Mouse (Mus musculus) neural tube, embryonic 12.5 days (tissue): ENCODE results near the gene Prdm5. TPM values are rescaled to one million over a fixed set of nuclear protein-coding genes. Genes with fewer than 3 reads are reported as not detected.

ENCODE experiments used
- ATAC-seq: fragments of 200-750 bp; cut with Nextera tagmentation; 2 replicates; pipeline ENCODE4 v1.8.0; 2017; ENCODE audit warnings: low read depth, mild to moderate bottlenecking, moderate TSS enrichment, moderate library complexity; ENCODE audit not compliant: low FRiP score
- H3K27ac ChIP-seq: fragments of 300-500 bp; sonication (generic); 2 replicates; pipeline ENCODE4 v1.5.1; 2016
- H3K27me3 ChIP-seq: fragments of 300-500 bp; sonication (generic); replicated peaks from 2 replicates; pipeline ENCODE4 v1.6.1; 2016; ENCODE audit warnings: mild to moderate bottlenecking
- H3K36me3 ChIP-seq: fragments of 300-500 bp; sonication (generic); 2 replicates; pipeline ENCODE4 v1.6.1; 2016; ENCODE audit warnings: mild to moderate bottlenecking
- H3K4me1 ChIP-seq: fragments of 300-500 bp; sonication (generic); 2 replicates; pipeline ENCODE4 v1.6.1; 2016
- H3K4me2 ChIP-seq: fragments of 300-500 bp; sonication (generic); replicated peaks from 2 replicates; pipeline ENCODE4 v1.6.1; 2016; ENCODE audit warnings: mild to moderate bottlenecking
- H3K4me3 ChIP-seq: fragments of 300-500 bp; sonication (generic); 2 replicates; pipeline ENCODE4 v1.5.1; 2016
- H3K9ac ChIP-seq: fragments of 300-500 bp; sonication (generic); 2 replicates; pipeline ENCODE4 v1.6.1; 2016; ENCODE audit warnings: mild to moderate bottlenecking
- H3K9me3 ChIP-seq: fragments of 300-500 bp; sonication (generic); 2 replicates; pipeline ENCODE4 v1.6.1; 2016; ENCODE audit warnings: mild to moderate bottlenecking
- WGBS: fragments of 180-500 bp; shearing (Covaris S2); methylation state at CpG from one replicate; pipeline ENCODE4 v1.1.7; 2016; 5-methylcytosine and 5-hydroxymethylcytosine counted together
- polyA plus RNA-seq: library from polyadenylated mRNA; unstranded; fragments of >200 nt; fragmentation: Nextera tagmentation; extraction: Ambion mirVana; gene quantifications from 2 replicates; pipeline ENCODE4 v1.2.1, GENCODE M21; 2016

The Prdm5 gene
- polyA plus RNA-seq, 1 experiment from 2014 or later: 12.1 TPM

- Histone ChIP-seq H3K4me1 (no peaks in the 10 kb centered on the region), H3K9me3 (no peaks in the 10 kb centered on the region), H3K4me2 (no peak overlapping the region), H3K27me3 (no peaks in the 10 kb centered on the region), H3K4me3 (no peak overlapping the region), H3K36me3 (peaks cover 2% of the 10 kb centered on the region), H3K27ac (no peak overlapping the region), H3K9ac (no peak overlapping the region)
- no peak for ATAC-seq
- 58% methylated on average over 4 of the region's 4 CpGs for WGBS
Observed at GRCm38 (mm10) chr6:65892045-65892660, 113.4 kb downstream of the Prdm5 start.

DNA sequence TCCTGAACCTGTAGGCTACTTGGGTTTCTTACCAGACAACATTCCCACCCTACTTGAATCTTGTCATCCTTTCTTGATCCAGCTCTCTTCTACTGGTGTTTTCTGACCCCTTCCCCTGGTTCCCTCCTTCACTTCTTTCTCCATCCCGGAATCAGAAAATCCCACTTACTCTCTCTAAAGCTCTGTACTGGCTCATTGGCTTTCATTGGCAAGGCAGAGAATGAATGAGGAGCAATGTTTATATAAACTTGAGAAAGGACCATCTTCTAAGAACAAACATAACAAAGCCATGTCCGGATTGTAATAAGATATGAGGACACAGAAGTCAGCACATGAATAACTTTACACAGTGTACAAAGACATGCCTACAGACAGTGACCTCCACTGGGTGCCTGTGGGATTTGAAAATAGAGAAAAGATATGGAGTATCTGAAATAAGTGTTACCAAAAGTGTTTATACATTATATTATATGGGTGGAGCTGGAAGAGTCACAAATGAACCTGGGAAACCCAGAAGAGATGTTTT is 127.9 kb downstream of the Prdm5 start:
- Histone ChIP-seq H3K4me1 (no peaks in the 10 kb centered on the region), H3K27ac (no peak overlapping the region), H3K27me3 (no peaks in the 10 kb centered on the region), H3K9me3 (no peaks in the 10 kb centered on the region), H3K9ac (no peak overlapping the region), H3K4me2 (no peak overlapping the region), H3K4me3 (no peak overlapping the region), H3K36me3 (no peaks in the 10 kb centered on the region)
- ATAC-seq: no peak
- WGBS: 85% methylated on average over 2 of the region's 2 CpGs

- no peak overlapping the region for H3K4me2 ChIP-seq
- WGBS: 58% methylated on average over 5 of the region's 5 CpGs
- H3K9ac ChIP-seq: no peak overlapping the region
- no peak overlapping the region for H3K27ac ChIP-seq
- no peak overlapping the region for H3K4me3 ChIP-seq
- ATAC-seq: no peak
- H3K9me3 ChIP-seq: no peaks in the 10 kb centered on the region
- no peaks in the 10 kb centered on the region for H3K36me3 ChIP-seq
- H3K4me1 ChIP-seq: no peaks in the 10 kb centered on the region
- no peaks in the 10 kb centered on the region for H3K27me3 ChIP-seq
Observed at GRCm38 (mm10) chr6:65915421-65915820, 136.6 kb downstream of the Prdm5 start.

DNA sequence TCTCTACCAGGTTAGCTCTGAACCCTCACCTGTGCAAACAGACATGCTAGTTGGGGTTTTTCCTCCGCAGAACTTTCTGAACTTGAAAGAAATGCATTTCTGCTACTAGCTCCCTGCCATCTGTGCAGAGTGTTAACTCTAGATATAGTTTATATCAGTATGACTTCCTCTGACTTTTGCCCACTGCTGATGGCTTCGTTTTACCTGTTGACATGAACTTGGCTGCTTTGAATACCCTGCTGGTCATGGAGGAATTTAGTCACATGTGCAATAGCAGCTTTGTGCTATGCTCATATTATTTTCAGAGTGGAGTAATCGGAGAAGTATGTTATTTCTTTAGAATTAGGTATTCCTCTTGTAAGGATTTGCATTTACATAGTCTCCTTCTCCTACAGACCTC is 142.9 kb downstream of the Prdm5 start:
- Histone ChIP-seq H3K9me3 (no peaks in the 10 kb centered on the region), H3K27ac (no peak overlapping the region), H3K4me3 (no peak overlapping the region), H3K36me3 (no peaks in the 10 kb centered on the region), H3K27me3 (no peaks in the 10 kb centered on the region), H3K4me1 (peaks cover 13% of the 10 kb centered on the region), H3K9ac (no peak overlapping the region), H3K4me2 (no peak overlapping the region)
- ATAC-seq: no peak
- 82% methylated on average over 3 of the region's 3 CpGs for WGBS

DNA sequence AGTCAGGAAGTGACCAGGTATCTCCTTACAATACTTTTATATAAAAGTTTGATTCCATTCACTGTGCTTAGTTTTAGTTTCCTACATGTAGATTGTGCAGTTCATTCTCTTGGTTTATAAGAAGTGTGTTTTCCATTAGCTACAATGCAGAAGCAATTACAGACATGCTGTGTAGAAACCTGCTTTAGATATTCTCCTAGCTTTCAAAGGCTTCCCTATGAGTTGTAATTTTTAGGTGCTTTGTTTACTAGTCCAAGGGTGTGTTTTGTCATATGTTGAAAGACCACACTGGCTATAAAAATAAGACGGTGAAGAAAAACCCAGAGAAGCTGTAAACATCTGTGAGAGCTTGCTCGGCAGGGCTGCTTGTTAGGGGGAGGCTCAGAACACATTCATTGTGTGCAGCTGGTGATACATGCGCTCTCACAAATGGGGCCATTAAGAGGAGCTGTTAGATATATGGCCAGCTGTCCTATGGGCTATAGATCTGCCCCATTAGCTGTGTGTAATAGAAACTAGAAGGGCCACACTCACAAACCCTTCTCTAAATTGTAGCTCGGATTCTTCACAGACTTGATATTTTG is 144.8 kb downstream of the Prdm5 start:
- Histone ChIP-seq H3K4me2 (no peak overlapping the region), H3K36me3 (no peaks in the 10 kb centered on the region), H3K4me1 (peaks cover 13% of the 10 kb centered on the region), H3K9me3 (no peaks in the 10 kb centered on the region), H3K27me3 (no peaks in the 10 kb centered on the region), H3K27ac (no peak overlapping the region), H3K9ac (no peak overlapping the region), H3K4me3 (no peak overlapping the region)
- ATAC-seq: peak; percentile 80; the same call in 1 of the 2 replicates
- 18% methylated on average over 4 of the region's 4 CpGs for WGBS

- Histone ChIP-seq H3K27ac (no peak overlapping the region), H3K27me3 (no peaks in the 10 kb centered on the region), H3K36me3 (no peaks in the 10 kb centered on the region), H3K4me1 (peaks cover 13% of the 10 kb centered on the region), H3K9ac (no peak overlapping the region), H3K4me3 (no peak overlapping the region), H3K9me3 (no peaks in the 10 kb centered on the region), H3K4me2 (no peak overlapping the region)
- WGBS: 73% methylated on average over 3 of the region's 3 CpGs
- ATAC-seq: peak; percentile 51
Observed at GRCm38 (mm10) chr6:65925737-65926333, 147.0 kb downstream of the Prdm5 start.

GRCm38 (mm10) chr6:65930523-65930922 is 151.7 kb downstream of the Prdm5 start:
- H3K4me2 ChIP-seq: no peak overlapping the region
- no peaks in the 10 kb centered on the region for H3K9me3 ChIP-seq
- H3K4me1 ChIP-seq: peaks cover 8% of the 10 kb centered on the region
- no peak overlapping the region for H3K4me3 ChIP-seq
- H3K27me3 ChIP-seq: no peaks in the 10 kb centered on the region
- ATAC-seq: no peak
- H3K9ac ChIP-seq: no peak overlapping the region
- H3K27ac ChIP-seq: no peak overlapping the region
- WGBS: 84% methylated on average over 1 of the region's 1 CpGs
- no peaks in the 10 kb centered on the region for H3K36me3 ChIP-seq

GRCm38 (mm10) chr6:65932776-65933175 is 154.0 kb downstream of the Prdm5 start:
- Histone ChIP-seq H3K27ac (no peak overlapping the region), H3K4me2 (no peak overlapping the region), H3K4me3 (no peak overlapping the region), H3K4me1 (peaks cover 8% of the 10 kb centered on the region), H3K27me3 (no peaks in the 10 kb centered on the region), H3K9me3 (no peaks in the 10 kb centered on the region), H3K36me3 (no peaks in the 10 kb centered on the region), H3K9ac (no peak overlapping the region)
- ATAC-seq: no peak
- 25% methylated on average over 1 of the region's 1 CpGs for WGBS

DNA sequence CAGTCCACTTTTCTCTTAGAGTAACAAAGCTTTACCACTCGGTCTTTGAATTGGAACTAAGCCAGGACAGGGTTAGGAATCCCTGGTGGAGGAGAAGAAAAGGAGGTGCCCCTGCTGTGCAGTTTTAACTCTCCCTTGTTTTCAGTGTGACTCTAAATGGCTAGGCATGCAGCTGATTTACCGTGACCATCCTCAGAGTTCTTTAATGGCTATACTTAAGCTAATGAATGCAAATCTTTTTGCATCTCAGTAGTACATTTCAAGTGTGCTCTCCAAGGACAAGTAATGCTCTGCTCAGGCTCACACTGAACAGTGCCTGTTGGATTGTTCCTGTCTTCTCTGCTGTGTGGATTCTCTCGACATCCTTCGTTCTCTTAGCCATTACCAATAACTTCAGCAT is 154.4 kb downstream of the Prdm5 start:
- Histone ChIP-seq H3K27me3 (no peaks in the 10 kb centered on the region), H3K27ac (no peak overlapping the region), H3K9me3 (no peaks in the 10 kb centered on the region), H3K4me3 (no peak overlapping the region), H3K36me3 (no peaks in the 10 kb centered on the region), H3K4me2 (no peak overlapping the region), H3K9ac (no peak overlapping the region), H3K4me1 (peaks cover 8% of the 10 kb centered on the region)
- 15% methylated on average over 4 of the region's 4 CpGs for WGBS
- peak; percentile 84 for ATAC-seq

DNA sequence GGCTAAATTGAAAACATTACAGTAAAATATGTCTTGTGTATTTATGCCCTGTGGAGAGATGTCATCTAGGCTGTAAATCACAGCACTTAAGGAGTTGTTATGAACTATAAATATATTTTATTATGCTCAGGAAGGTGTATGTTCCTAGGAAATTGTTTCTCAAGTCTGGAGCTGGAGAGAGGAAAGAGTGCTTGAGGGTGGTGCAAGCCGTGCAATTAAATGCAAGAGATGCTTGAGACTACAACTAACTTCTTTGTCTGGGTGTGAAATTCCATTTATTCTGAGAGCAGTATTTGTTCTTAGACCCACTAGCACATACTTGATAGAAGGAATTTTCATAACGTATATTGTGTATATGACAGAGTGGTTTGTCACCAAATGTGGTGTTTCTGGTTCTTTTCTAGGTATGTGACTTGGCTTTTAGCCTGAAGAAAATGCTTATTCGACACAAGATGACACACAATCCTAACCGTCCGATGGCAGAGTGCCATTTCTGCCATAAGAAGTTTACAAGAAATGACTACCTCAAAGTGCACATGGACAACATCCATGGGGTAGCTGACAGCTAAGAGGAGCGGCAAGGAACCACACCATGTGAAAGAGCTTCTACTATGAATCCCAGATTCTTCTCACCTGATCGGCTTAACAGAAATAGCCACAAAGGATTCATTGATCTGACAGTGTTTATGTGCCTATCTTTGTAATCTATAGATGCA is 156.9 kb downstream of the Prdm5 start:
- WGBS: 91% methylated on average over 7 of the region's 7 CpGs

GRCm38 (mm10) chr6:65950492-65950891 is 171.7 kb downstream of the Prdm5 start:
- H3K27me3 ChIP-seq: no peaks in the 10 kb centered on the region
- no peak overlapping the region for H3K4me3 ChIP-seq
- no peaks in the 10 kb centered on the region for H3K4me1 ChIP-seq
- H3K4me2 ChIP-seq: no peak overlapping the region
- no peaks in the 10 kb centered on the region for H3K36me3 ChIP-seq
- 75% methylated on average over 6 of the region's 6 CpGs for WGBS
- no peaks in the 10 kb centered on the region for H3K9me3 ChIP-seq
- ATAC-seq: no peak
- no peak overlapping the region for H3K9ac ChIP-seq
- no peak overlapping the region for H3K27ac ChIP-seq

More for the DNA sequence above, 156.9 kb downstream of the Prdm5 start:
- Histone ChIP-seq H3K4me1 (peaks cover 8% of the 10 kb centered on the region), H3K4me3 (no peak overlapping the region), H3K27me3 (no peaks in the 10 kb centered on the region), H3K9ac (no peak overlapping the region), H3K27ac (no peak overlapping the region), H3K36me3 (no peaks in the 10 kb centered on the region), H3K4me2 (no peak overlapping the region), H3K9me3 (no peaks in the 10 kb centered on the region)
- ATAC-seq: no peak

- Histone ChIP-seq H3K4me3 (no peak within 1 kb of the TSS), H3K27ac (no peak within 1 kb of the TSS), H3K27me3 (no peaks in the 10 kb centered on the region), H3K4me2 (no peak within 1 kb of the TSS), H3K4me1 (no peaks in the 10 kb centered on the region), H3K9ac (no peak within 1 kb of the TSS), H3K36me3 (no peaks in the 10 kb centered on the region), H3K9me3 (no peaks in the 10 kb centered on the region)
- ATAC-seq: no peak
- 95% methylated on average over 10 of the region's 10 CpGs for WGBS
Observed at GRCm38 (mm10) chr6:65952309-65952708, 173.5 kb downstream of the Prdm5 start, which contains the start of gene 4930544G11Rik. Gene 4930544G11Rik (plus strand): TSS chr6:65952609.
